Mouse (Mus musculus) retina, adult 2 months (tissue): ENCODE results near the gene Trappc1.

ENCODE experiments used
- DNase-seq: peaks from one replicate; pipeline ENCODE4 v3.0.0-alpha.2; 2012; ENCODE audit warnings: low read depth, low spot score

Gene Trappc1

GRCm38 (mm10) chr11:69369215-69369989, 45.6 kb downstream of the Trappc1 start, which contains the start of gene Chd3:
Gene Chd3 (minus strand): TSS chr11:69369406.
- no peak for DNase-seq

- DNase-seq: no peak
Observed at GRCm38 (mm10) chr11:69369990-69370816, 46.4 kb downstream of the Trappc1 start.

- DNase-seq: no peak
Observed at GRCm38 (mm10) chr11:69370817-69371215, 47.0 kb downstream of the Trappc1 start.

GRCm38 (mm10) chr11:69371601-69372000, 47.8 kb downstream of the Trappc1 start:
- no peak for DNase-seq

GRCm38 (mm10) chr11:69372056-69372779, 48.4 kb downstream of the Trappc1 start:
- DNase-seq: no peak

GRCm38 (mm10) chr11:69372780-69373170, 49.0 kb downstream of the Trappc1 start:
- DNase-seq: no peak

GRCm38 (mm10) chr11:69373223-69373965, 49.6 kb downstream of the Trappc1 start:
- DNase-seq: no peak
